Mouse (Mus musculus): Measurements from ENCODE around the gene Ptpa. TPM values are rescaled to one million over a fixed set of nuclear protein-coding genes. Genes with fewer than 3 reads are reported as not detected.
A peak's percentile ranks its signal among the peaks of the same experiment; 100 is the strongest.

Gene Ptpa
- polyA plus RNA-seq, 1 experiment from 2014 or later: 140 TPM

DNA sequence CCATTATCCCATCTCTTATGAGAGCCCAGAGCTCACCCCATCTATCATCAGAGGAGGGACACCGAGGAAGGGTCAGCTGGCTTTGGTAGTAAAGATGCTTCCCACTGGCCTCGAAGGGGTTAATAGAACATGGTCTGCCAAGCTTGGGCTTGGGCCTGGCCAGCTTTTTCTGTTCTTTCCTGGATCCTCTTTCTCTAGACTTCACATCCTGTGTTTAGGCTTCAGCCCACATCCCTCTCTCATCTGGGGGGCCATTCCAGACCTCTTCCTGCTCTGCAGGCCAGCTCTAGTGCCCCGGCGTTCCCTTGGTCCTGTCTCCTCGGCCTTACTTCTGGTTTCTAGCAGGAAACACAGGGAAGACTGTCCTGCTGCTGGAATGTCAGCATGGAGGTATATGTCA lies 28.2 kb downstream of the Ptpa start:
- no peak for DNase-seq (ENCODE audit: low spot score)
- Histone ChIP-seq H3K4me1 (peaks cover 82% of the 10 kb centered on the region), H3K9me3 (no peaks in the 10 kb centered on the region), H3K36me3 (peaks cover 69% of the 10 kb centered on the region), H3K4me3 (0 out of 2 replicates have a peak overlapping the region, but pooled peaks have one; percentile 3), H3K27ac (peak overlapping the region; percentile 93), H3K27me3 (ENCODE audit: insufficient read depth, poor library complexity, severe bottlenecking) (no peaks in the 10 kb centered on the region)
- WGBS: 65% methylated on average over 5 of the region's 5 CpGs

DNA sequence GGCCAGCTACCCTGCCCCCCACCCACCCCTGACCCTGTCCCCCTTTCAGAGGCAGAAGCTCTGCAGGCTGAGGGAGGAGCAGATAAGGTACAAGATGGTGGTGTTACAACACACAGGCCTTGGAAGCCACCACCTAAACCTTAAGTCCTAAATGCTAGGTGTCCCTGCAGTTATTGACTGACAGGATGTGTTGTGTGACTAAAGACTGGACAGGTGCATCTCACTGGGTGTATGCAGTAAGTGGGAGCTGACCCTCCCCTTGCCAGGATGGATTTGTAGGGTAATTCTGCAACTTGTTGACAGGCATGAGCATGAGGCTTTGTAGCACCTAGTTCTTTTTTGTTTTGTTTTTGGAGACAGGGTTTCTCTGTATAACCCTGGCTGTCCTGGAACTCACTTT lies 28.6 kb downstream of the Ptpa start:
- peak overlapping the region; percentile 93 for H3K27ac ChIP-seq
- H3K27me3 ChIP-seq (ENCODE audit: insufficient read depth, poor library complexity, severe bottlenecking): no peaks in the 10 kb centered on the region
- 0 out of 2 replicates have a peak overlapping the region, but pooled peaks have one; percentile 3 for H3K4me3 ChIP-seq
- H3K4me1 ChIP-seq: peaks cover 81% of the 10 kb centered on the region
- H3K36me3 ChIP-seq: peaks cover 69% of the 10 kb centered on the region
- no peak for DNase-seq (ENCODE audit: low spot score)
- peaks cover 2% of the 10 kb centered on the region; the same call in 1 of the 2 replicates for H3K9me3 ChIP-seq

DNA sequence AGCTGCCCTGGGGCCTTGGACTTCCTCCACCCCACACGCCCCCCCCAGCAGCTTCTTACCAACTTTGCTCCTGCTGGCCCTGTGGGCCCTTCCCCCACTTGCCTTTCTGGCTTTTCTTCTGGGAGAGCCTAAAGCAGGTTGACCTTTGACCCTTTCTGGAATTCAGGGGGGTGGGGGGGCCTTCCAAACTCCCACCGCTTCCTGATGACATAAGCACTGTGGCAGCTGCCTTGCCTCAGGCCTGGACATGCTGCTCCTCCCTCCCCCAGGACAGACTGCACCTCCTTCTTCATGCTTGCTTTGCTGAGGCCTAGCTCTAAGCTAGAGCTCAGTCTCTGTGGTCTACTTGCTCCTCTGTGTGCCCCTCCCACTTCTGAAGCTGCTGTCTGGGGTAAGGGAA lies 29.5 kb downstream of the Ptpa start:
- 20% methylated on average over 2 of the region's 2 CpGs for WGBS
- Histone ChIP-seq H3K4me3 (peak overlapping the region; percentile 37), H3K36me3 (peaks cover 72% of the 10 kb centered on the region), H3K27ac (peak overlapping the region; percentile 93), H3K27me3 (ENCODE audit: insufficient read depth, poor library complexity, severe bottlenecking) (no peaks in the 10 kb centered on the region), H3K4me1 (peaks cover 72% of the 10 kb centered on the region), H3K9me3 (peaks cover 4% of the 10 kb centered on the region; the same call in 1 of the 2 replicates)
- peak; percentile 90 for DNase-seq (ENCODE audit: low spot score)

DNA sequence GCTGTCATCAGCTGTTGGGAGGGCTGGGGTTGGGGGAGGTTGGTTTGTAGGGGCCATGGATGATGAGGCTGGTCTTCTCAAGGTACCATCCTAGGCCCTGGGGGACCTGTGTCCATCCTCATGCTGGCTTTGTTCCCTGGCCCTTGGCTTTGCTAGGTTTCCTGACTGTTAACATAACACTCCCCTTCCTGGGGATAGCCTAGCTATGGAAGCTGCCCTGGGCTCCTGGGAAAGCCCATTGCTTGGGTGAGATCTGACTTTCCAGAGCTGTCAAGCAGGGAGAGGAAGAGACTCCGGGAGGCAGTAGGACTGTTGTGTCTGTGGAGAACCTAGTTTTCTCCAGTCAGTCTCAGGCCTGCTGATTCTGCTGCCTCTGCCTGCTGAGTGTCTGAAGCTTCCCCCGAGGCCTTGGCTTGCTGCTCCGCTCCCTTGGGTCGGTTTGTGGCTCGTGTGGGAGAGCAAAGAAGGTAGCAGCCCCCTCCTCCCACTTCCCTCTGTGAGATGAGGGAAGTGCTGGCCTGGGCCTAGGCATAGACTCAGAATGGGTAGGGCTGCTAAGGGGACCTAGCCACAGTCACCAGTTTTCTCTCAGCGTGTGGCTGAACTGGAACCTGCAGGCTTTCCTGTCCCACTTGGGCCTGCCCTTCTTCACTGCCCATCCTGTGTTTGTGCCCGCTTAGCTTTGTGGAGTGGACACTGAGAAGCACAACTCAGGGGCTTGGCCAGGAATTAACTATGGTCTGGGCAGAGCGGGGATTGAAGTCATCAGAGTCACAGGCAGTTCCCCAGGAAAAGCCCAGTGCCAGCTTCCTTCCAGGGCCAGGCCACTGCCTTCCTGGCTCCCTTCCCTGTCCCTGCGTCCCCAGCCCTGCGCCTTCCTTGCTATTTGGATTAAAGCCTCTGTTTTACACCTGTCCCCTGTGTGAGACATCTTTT lies 31.3 kb downstream of the Ptpa start:
- Histone ChIP-seq H3K9me3 (peaks cover 4% of the 10 kb centered on the region; the same call in 1 of the 2 replicates), H3K4me1 (peaks cover 58% of the 10 kb centered on the region), H3K27me3 (ENCODE audit: insufficient read depth, poor library complexity, severe bottlenecking) (no peaks in the 10 kb centered on the region), H3K4me3 (no peak overlapping the region), H3K36me3 (peaks cover 83% of the 10 kb centered on the region), H3K27ac (peak overlapping the region; percentile 93)
- no peak for DNase-seq (ENCODE audit: low spot score)
- 71% methylated on average over 10 of the region's 10 CpGs for WGBS

DNA sequence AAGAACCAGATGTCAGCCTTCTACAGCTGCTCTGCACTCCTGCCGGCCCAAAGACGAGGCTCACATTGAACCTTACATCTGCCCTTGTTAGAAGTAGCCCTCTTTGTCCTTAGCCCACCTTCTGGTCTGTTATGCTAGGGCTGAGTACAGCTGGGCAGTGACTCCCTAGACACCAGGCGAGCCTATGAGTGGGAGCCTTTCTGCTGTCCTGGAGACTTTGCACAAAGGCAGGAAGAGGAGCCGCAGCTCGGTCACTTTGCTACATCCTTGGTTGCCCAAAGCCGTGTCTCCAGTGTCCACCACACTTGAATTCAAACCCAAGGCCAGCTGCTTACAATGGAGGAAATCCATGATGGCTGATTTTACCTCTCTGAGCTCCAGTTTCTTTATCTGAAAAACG lies 32.5 kb downstream of the Ptpa start:
- Histone ChIP-seq H3K27ac (0 out of 2 replicates have a peak overlapping the region, but pooled peaks have one; percentile 23), H3K27me3 (ENCODE audit: insufficient read depth, poor library complexity, severe bottlenecking) (no peaks in the 10 kb centered on the region), H3K4me3 (no peak overlapping the region), H3K4me1 (peaks cover 53% of the 10 kb centered on the region), H3K36me3 (peaks cover 91% of the 10 kb centered on the region), H3K9me3 (peaks cover 4% of the 10 kb centered on the region; the same call in 1 of the 2 replicates)
- 92% methylated on average over 7 of the region's 7 CpGs for WGBS
- no peak for DNase-seq (ENCODE audit: low spot score)

DNA sequence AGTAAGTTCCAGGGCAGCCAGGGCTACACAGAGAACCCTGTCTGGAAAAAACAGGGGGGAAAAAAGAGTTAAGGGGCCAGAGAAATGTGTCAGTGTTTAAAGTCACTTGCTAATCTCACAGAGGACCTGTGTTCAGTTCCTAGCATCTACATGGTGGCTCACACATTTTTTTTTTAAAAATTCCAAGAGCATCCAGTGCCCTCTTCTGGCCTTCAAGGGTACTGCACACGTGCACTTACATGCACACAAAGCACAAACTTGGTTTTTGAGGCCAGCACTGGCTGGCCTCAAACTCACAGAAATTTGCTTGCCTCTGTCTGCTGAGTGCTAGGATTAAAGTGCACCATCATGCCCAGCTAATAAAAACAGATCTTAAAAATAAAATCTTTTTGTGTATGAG lies 34.7 kb downstream of the Ptpa start:
- Histone ChIP-seq H3K4me1 (peaks cover 44% of the 10 kb centered on the region), H3K9me3 (peaks cover 4% of the 10 kb centered on the region; the same call in 1 of the 2 replicates), H3K4me3 (no peak overlapping the region), H3K36me3 (peaks cover 82% of the 10 kb centered on the region), H3K27me3 (ENCODE audit: insufficient read depth, poor library complexity, severe bottlenecking) (no peaks in the 10 kb centered on the region), H3K27ac (no peak overlapping the region)
- 67% methylated on average over 1 of the region's 1 CpGs for WGBS
- no peak for DNase-seq (ENCODE audit: low spot score)

DNA sequence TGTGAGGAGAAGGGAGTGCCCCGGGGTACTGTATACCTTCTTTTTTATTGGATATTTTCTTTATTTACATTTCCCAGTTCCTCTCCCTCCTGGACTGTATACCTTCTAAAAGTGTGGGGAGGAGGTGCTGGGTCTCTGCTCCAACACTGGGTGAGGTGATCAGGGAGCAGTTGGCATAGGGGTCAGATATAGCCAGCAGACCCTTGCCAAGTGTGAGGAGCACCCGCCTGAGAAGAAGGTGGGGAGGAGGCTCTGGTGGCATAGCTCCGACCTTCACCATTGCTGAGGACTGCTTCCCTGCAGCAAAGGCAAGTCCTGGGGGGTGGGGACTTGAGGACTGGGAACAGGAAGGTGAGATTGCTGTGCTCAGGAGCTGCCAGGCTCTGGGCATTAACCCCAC lies 35.7 kb downstream of the Ptpa start:
- peaks cover 43% of the 10 kb centered on the region for H3K4me1 ChIP-seq
- WGBS: 88% methylated on average over 3 of the region's 3 CpGs
- H3K9me3 ChIP-seq: peaks cover 4% of the 10 kb centered on the region; the same call in 1 of the 2 replicates
- no peak overlapping the region for H3K4me3 ChIP-seq
- H3K27ac ChIP-seq: no peak overlapping the region
- DNase-seq (ENCODE audit: low spot score): no peak
- H3K36me3 ChIP-seq: peaks cover 73% of the 10 kb centered on the region
- H3K27me3 ChIP-seq (ENCODE audit: insufficient read depth, poor library complexity, severe bottlenecking): no peaks in the 10 kb centered on the region

DNA sequence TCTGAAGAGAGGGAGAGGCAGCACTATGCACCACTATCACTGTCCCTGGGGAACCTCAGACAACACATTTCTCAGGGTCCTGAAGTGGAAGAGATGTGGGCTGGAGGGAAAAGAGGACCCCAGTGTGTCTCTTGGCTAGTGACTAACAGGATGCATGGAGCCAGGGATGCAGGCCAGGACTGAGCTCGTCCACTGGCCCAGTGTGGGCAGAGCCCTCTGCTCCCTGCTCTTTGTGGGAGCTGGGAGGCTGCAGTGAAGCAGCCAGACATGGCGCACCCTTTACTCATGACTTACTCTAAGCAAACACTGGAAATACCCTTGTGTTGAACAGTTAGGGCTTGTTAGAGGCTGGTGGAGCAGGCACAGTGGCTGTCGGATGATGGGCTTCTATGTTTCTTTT lies 37.7 kb downstream of the Ptpa start:
- no peaks in the 10 kb centered on the region for H3K27me3 ChIP-seq (ENCODE audit: insufficient read depth, poor library complexity, severe bottlenecking)
- H3K36me3 ChIP-seq: peaks cover 56% of the 10 kb centered on the region
- no peak overlapping the region for H3K4me3 ChIP-seq
- peak overlapping the region; percentile 64; the same call in 1 of the 2 replicates for H3K27ac ChIP-seq
- H3K4me1 ChIP-seq: peaks cover 51% of the 10 kb centered on the region
- peaks cover 4% of the 10 kb centered on the region; the same call in 1 of the 2 replicates for H3K9me3 ChIP-seq
- WGBS: 75% methylated on average over 3 of the region's 3 CpGs
- no peak for DNase-seq (ENCODE audit: low spot score)

DNA sequence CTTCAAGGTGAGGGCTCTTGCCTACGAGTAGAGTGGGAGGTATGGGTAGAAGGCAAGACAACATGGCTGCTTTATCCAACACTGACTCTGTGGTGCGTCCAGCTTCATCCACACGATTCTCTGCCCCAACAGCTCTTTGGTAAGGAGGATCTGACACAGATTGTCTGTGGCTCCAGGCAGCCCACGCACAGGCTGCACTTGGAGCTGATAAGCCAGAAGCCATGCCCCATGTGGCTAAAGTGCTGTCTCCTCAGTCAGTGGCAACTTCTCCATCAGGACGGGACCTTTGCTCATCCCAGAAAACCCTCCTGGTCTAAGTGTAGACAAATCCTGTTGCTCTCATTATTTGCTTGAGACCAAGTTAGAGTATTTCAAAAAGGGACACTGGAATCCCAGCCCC lies 38.7 kb downstream of the Ptpa start:
- 67% methylated on average over 5 of the region's 5 CpGs for WGBS
- 0 out of 2 replicates have a peak, but pooled peaks cover under 1% of the 10 kb centered on the region for H3K9me3 ChIP-seq
- H3K27me3 ChIP-seq (ENCODE audit: insufficient read depth, poor library complexity, severe bottlenecking): no peaks in the 10 kb centered on the region
- H3K4me3 ChIP-seq: no peak overlapping the region
- H3K4me1 ChIP-seq: peaks cover 51% of the 10 kb centered on the region
- no peak for DNase-seq (ENCODE audit: low spot score)
- H3K27ac ChIP-seq: 0 out of 2 replicates have a peak overlapping the region, but pooled peaks have one; percentile 36
- H3K36me3 ChIP-seq: peaks cover 52% of the 10 kb centered on the region

DNA sequence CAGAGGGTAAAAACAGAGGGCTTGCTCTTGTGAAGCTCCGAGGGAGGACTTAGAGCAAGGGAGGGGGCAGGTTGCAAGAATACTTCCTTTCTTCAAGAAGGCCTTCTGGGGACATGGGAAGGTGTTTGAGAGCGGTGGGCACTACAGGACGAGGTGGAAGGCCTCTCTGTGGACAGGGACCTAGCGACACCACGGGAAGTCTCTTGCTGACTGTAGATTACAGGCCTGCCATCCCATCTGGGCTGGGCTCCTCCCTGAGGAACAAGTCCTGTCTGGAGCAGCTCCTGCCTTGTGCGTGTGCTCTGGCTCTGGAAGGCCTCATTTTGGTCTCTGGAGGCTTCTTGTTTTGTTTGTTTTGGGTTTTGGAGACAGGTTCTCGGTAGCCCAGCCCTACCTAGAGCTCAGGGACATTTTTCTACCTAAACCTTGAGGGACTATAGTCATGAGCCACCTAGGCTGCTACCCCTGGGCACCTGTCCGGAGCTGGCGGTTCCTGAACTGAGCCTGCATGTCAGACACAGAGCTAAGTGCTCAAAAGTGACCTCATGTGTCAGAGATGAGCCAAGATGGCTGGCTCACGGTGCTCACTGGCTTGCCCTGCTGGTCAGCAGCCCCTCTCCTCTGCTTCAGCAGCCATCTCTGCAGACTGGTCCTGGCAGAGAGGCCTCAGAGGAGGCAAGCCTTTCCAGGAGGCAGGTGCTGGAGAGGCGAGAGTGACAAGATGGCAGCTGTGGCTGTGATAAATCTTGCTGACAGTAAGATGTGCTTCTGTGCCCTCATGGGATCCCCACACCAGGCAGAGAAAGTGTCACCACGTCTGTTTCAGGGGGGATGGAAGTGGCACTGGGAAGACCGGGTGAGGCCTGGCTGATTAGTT lies 40.5 kb downstream of the Ptpa start:
- WGBS: 54% methylated on average over 13 of the region's 13 CpGs

DNA sequence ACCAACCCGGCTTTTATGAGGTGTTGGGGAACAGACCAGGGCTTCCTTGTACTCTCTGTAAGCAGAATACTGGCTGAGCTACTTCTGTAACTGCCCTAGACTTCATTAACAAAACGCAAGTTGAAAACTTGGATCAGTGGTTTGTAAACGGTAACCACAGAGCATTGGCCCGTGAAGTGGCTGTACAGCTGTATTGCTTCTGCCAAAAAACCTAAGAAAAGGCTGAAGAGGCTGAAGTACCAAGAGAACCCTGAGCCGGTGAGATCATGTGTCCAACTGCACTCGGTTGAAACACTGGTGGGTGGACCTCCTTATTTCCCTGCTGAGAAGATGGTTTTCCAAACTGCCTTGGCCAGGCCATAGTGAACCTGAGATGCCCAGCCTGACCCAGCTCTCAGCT lies 42.5 kb downstream of the Ptpa start:
- Histone ChIP-seq H3K27me3 (ENCODE audit: insufficient read depth, poor library complexity, severe bottlenecking) (no peaks in the 10 kb centered on the region), H3K4me3 (no peak overlapping the region), H3K4me1 (peaks cover 52% of the 10 kb centered on the region), H3K9me3 (no peaks in the 10 kb centered on the region), H3K36me3 (peaks cover 29% of the 10 kb centered on the region), H3K27ac (no peak overlapping the region; the same call in 1 of the 2 replicates)
- DNase-seq (ENCODE audit: low spot score): no peak
- 88% methylated on average over 6 of the region's 6 CpGs for WGBS

More for the DNA sequence above, 40.5 kb downstream of the Ptpa start:
- H3K4me1 ChIP-seq: peaks cover 55% of the 10 kb centered on the region
- no peak overlapping the region for H3K4me3 ChIP-seq
- DNase-seq (ENCODE audit: low spot score): no peak
- peak overlapping the region; percentile 78 for H3K27ac ChIP-seq
- H3K36me3 ChIP-seq: peaks cover 43% of the 10 kb centered on the region
- H3K9me3 ChIP-seq: no peaks in the 10 kb centered on the region
- H3K27me3 ChIP-seq (ENCODE audit: insufficient read depth, poor library complexity, severe bottlenecking): no peaks in the 10 kb centered on the region

DNA sequence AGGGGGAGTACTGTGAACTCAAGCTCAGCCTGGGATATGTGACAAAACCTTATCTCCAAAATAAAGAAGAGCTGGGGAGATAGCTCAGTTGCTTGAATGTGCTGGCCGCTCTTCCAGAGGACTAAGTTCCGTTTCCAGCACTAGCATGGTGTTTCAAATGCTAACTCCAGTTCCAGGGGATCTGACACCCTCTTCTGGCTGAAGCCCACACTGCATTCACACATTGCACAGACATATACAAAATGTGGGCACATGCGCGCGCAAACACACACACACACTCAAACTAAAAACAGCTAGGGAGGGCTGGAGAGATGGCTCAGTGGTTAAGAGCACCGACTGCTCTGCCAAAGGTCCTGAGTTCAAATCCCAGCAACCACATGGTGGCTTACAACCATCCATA lies 43.4 kb downstream of the Ptpa start:
- no peak overlapping the region for H3K4me3 ChIP-seq
- no peaks in the 10 kb centered on the region for H3K9me3 ChIP-seq
- H3K27me3 ChIP-seq (ENCODE audit: insufficient read depth, poor library complexity, severe bottlenecking): no peaks in the 10 kb centered on the region
- no peak overlapping the region for H3K27ac ChIP-seq
- peaks cover 22% of the 10 kb centered on the region for H3K36me3 ChIP-seq
- DNase-seq (ENCODE audit: low spot score): no peak
- peaks cover 53% of the 10 kb centered on the region for H3K4me1 ChIP-seq
- 85% methylated on average over 6 of the region's 6 CpGs for WGBS

All from heart, embryonic 10.5 days (tissue).